Mouse (Mus musculus) hindlimb bud, embryonic 11.5 days (tissue): Measurements from ENCODE around the gene Filip1.
"Not testable (repeated sequence)": the region's sequence is repeated elsewhere in the genome, so short reads cannot be mapped to it uniquely, and the experiment has no call there.

ENCODE experiments used
- DNase-seq: peaks from one replicate; pipeline ENCODE4 v3.0.0-alpha.2; 2012; ENCODE audit warnings: low read depth, low spot score; ENCODE audit errors: extremely low spot score

Filip1 gene

GRCm38 (mm10) chr9:80012751-80013150 is at the start of gene Filip1:
Gene Filip1, minus strand, starts transcription at chr9:80012851.
- no peak for DNase-seq

GRCm38 (mm10) chr9:80057690-80058089 is 45.0 kb upstream of the Filip1 start:
- no peak for DNase-seq

- DNase-seq: no peak
These were observed 40.3 kb upstream of the Filip1 start for GRCm38 (mm10) chr9:80052951-80053350.

GRCm38 (mm10) chr9:80049271-80049670 is 36.6 kb upstream of the Filip1 start:
- DNase-seq: not testable (repeated sequence)

GRCm38 (mm10) chr9:80044301-80044700 is 31.6 kb upstream of the Filip1 start:
- not testable (repeated sequence) for DNase-seq

GRCm38 (mm10) chr9:80039296-80039815 is 26.7 kb upstream of the Filip1 start:
- DNase-seq: no peak

GRCm38 (mm10) chr9:80037997-80038383 is 25.3 kb upstream of the Filip1 start:
- DNase-seq: no peak

GRCm38 (mm10) chr9:80037262-80037996 is 24.8 kb upstream of the Filip1 start:
- no peak for DNase-seq

GRCm38 (mm10) chr9:80026581-80027021 is 13.9 kb upstream of the Filip1 start:
- DNase-seq: no peak

GRCm38 (mm10) chr9:80026017-80026416 is 13.4 kb upstream of the Filip1 start:
- DNase-seq: peak; percentile 89

GRCm38 (mm10) chr9:80025347-80025746 is 12.7 kb upstream of the Filip1 start:
- DNase-seq: not testable (repeated sequence)

- no peak for DNase-seq
These were observed 10.2 kb upstream of the Filip1 start for GRCm38 (mm10) chr9:80022821-80023220.

GRCm38 (mm10) chr9:80021648-80022047 is 9.0 kb upstream of the Filip1 start:
- DNase-seq: no peak

GRCm38 (mm10) chr9:80020429-80020828 is 7.8 kb upstream of the Filip1 start:
- DNase-seq: no peak

- no peak for DNase-seq
These were observed 635 bp downstream of the Filip1 start for GRCm38 (mm10) chr9:80012016-80012415.

- DNase-seq: peak; percentile 44
These were observed 10.1 kb downstream of the Filip1 start for GRCm38 (mm10) chr9:80002394-80003188.

GRCm38 (mm10) chr9:79997282-79997681 is 15.4 kb downstream of the Filip1 start:
- DNase-seq: no peak

GRCm38 (mm10) chr9:79994296-79994695 is 18.4 kb downstream of the Filip1 start:
- no peak for DNase-seq

- no peak for DNase-seq
These were observed 19.6 kb downstream of the Filip1 start for GRCm38 (mm10) chr9:79993066-79993465.

- no peak for DNase-seq
These were observed 22.1 kb downstream of the Filip1 start for GRCm38 (mm10) chr9:79990456-79991017.

- no peak for DNase-seq
These were observed 22.9 kb downstream of the Filip1 start for GRCm38 (mm10) chr9:79989703-79990102.

- no peak for DNase-seq
These were observed 23.6 kb downstream of the Filip1 start for GRCm38 (mm10) chr9:79989061-79989460.
